Mouse (Mus musculus): ENCODE results near the gene Olfr1423. TPM values are rescaled to one million over a fixed set of nuclear protein-coding genes. Genes with fewer than 3 reads are reported as not detected.

Gene Olfr1423
- polyA plus RNA-seq, 1 experiment: not detected

GRCm38 (mm10) chr19:12010916-12011559 lies 30.1 kb downstream of the Olfr1423 start:
- Histone ChIP-seq H3K27ac (ENCODE audit: insufficient read depth, low read length) (peak overlapping the region; percentile 9; the same call in 1 of the 2 replicates), H3K27me3 (ENCODE audit: control insufficient read depth, insufficient read depth, low read length) (no peaks in the 10 kb centered on the region), H3K36me3 (ENCODE audit: control insufficient read depth, insufficient read depth, low read length) (no peaks in the 10 kb centered on the region), H3K4me1 (ENCODE audit: control insufficient read depth, insufficient read depth, insufficient read length) (peaks cover 5% of the 10 kb centered on the region; the same call in 1 of the 2 replicates), H3K4me3 (ENCODE audit: extremely low read depth, insufficient read depth, insufficient read length) (peak overlapping the region; percentile 75)
- under 1% methylated on average over 26 of the region's 26 CpGs for WGBS
- DNase-seq (ENCODE audit: low read depth in 1 of 2, low spot score in 2 of 2): peak; percentile 41 to 79
- TF ChIP-seq CTCF (IDR thresholded peaks at IDR 0.05; ENCODE audit: extremely low read depth, insufficient read depth, insufficient read length, insufficient replicate concordance) (no peak), POLR2A (IDR thresholded peaks at IDR 0.05; ENCODE audit: low read depth, low read length) (no peak)

- DNase-seq (ENCODE audit: low read depth in 1 of 2, low spot score in 2 of 2): peak in 1 of 2 experiments; percentile 37
- Histone ChIP-seq H3K4me3 (ENCODE audit: extremely low read depth, insufficient read depth, insufficient read length) (peak overlapping the region; percentile 75), H3K36me3 (ENCODE audit: control insufficient read depth, insufficient read depth, low read length) (no peaks in the 10 kb centered on the region), H3K27me3 (ENCODE audit: control insufficient read depth, insufficient read depth, low read length) (no peaks in the 10 kb centered on the region), H3K4me1 (ENCODE audit: control insufficient read depth, insufficient read depth, insufficient read length) (peaks cover 5% of the 10 kb centered on the region; the same call in 1 of the 2 replicates), H3K27ac (ENCODE audit: insufficient read depth, low read length) (peak overlapping the region; percentile 74)
- WGBS: under 1% methylated on average over 24 of the region's 24 CpGs
- TF ChIP-seq POLR2A (IDR thresholded peaks at IDR 0.05; ENCODE audit: low read depth, low read length): no peak
- no peak for TF ChIP-seq CTCF (IDR thresholded peaks at IDR 0.05; ENCODE audit: extremely low read depth, insufficient read depth, insufficient read length, insufficient replicate concordance)
Observed at GRCm38 (mm10) chr19:12010281-12010771, 30.8 kb downstream of the Olfr1423 start.

- TF ChIP-seq CTCF (IDR thresholded peaks at IDR 0.05; ENCODE audit: extremely low read depth, insufficient read depth, insufficient read length, insufficient replicate concordance) (no peak), POLR2A (IDR thresholded peaks at IDR 0.05; ENCODE audit: low read depth, low read length) (no peak)
- Histone ChIP-seq H3K36me3 (ENCODE audit: control insufficient read depth, insufficient read depth, low read length) (no peaks in the 10 kb centered on the region), H3K27ac (ENCODE audit: insufficient read depth, low read length) (peak overlapping the region; percentile 74), H3K4me1 (ENCODE audit: control insufficient read depth, insufficient read depth, insufficient read length) (peaks cover 7% of the 10 kb centered on the region; the same call in 1 of the 2 replicates), H3K4me3 (ENCODE audit: extremely low read depth, insufficient read depth, insufficient read length) (peak overlapping the region; percentile 75), H3K27me3 (ENCODE audit: control insufficient read depth, insufficient read depth, low read length) (no peaks in the 10 kb centered on the region)
- peak in 1 of 2 experiments; percentile 41 for DNase-seq (ENCODE audit: low read depth in 1 of 2, low spot score in 2 of 2)
- WGBS: 4% methylated on average over 24 of the region's 24 CpGs
Observed at GRCm38 (mm10) chr19:12009501-12010280, 31.4 kb downstream of the Olfr1423 start.

GRCm38 (mm10) chr19:12008410-12009380 lies 32.4 kb downstream of the Olfr1423 start:
- no peaks in the 10 kb centered on the region for H3K27me3 ChIP-seq (ENCODE audit: control insufficient read depth, insufficient read depth, low read length)
- H3K4me3 ChIP-seq (ENCODE audit: extremely low read depth, insufficient read depth, insufficient read length): no peak overlapping the region
- no peaks in the 10 kb centered on the region for H3K36me3 ChIP-seq (ENCODE audit: control insufficient read depth, insufficient read depth, low read length)
- WGBS: 63% methylated on average over 17 of the region's 17 CpGs
- no peak overlapping the region for H3K27ac ChIP-seq (ENCODE audit: insufficient read depth, low read length)
- TF ChIP-seq POLR2A (IDR thresholded peaks at IDR 0.05; ENCODE audit: low read depth, low read length): no peak
- TF ChIP-seq CTCF (IDR thresholded peaks at IDR 0.05; ENCODE audit: extremely low read depth, insufficient read depth, insufficient read length, insufficient replicate concordance): no peak
- no peak for DNase-seq (ENCODE audit: low read depth in 1 of 2, low spot score in 2 of 2)
- peaks cover 8% of the 10 kb centered on the region; the same call in 1 of the 2 replicates for H3K4me1 ChIP-seq (ENCODE audit: control insufficient read depth, insufficient read depth, insufficient read length)

GRCm38 (mm10) chr19:12007105-12007931 lies 33.8 kb downstream of the Olfr1423 start:
- TF ChIP-seq CTCF (IDR thresholded peaks at IDR 0.05; ENCODE audit: extremely low read depth, insufficient read depth, insufficient read length, insufficient replicate concordance) (peak; percentile 14; the same call in 1 of the 2 replicates), POLR2A (IDR thresholded peaks at IDR 0.05; ENCODE audit: low read depth, low read length) (no peak)
- Histone ChIP-seq H3K4me3 (ENCODE audit: extremely low read depth, insufficient read depth, insufficient read length) (peak overlapping the region; percentile 46), H3K4me1 (ENCODE audit: control insufficient read depth, insufficient read depth, insufficient read length) (peaks cover 8% of the 10 kb centered on the region; the same call in 1 of the 2 replicates), H3K36me3 (ENCODE audit: control insufficient read depth, insufficient read depth, low read length) (no peaks in the 10 kb centered on the region), H3K27ac (ENCODE audit: insufficient read depth, low read length) (no peak overlapping the region), H3K27me3 (ENCODE audit: control insufficient read depth, insufficient read depth, low read length) (no peaks in the 10 kb centered on the region)
- 26% methylated on average over 17 of the region's 17 CpGs for WGBS
- DNase-seq (ENCODE audit: low read depth in 1 of 2, low spot score in 2 of 2): peak in 1 of 2 experiments; percentile 61
